Mouse (Mus musculus) embryonic facial prominence, embryonic 15.5 days (tissue): ENCODE measurements around the gene Robo1. TPM values are rescaled to one million over a fixed set of nuclear protein-coding genes. Genes with fewer than 3 reads are reported as not detected.
A peak's percentile ranks its signal among the peaks of the same experiment; 100 is the strongest.

Experiments used
- ATAC-seq: fragments of 200-750 bp; cut with Nextera tagmentation; 2 replicates; pipeline ENCODE4 v1.8.0; 2017; ENCODE audit warnings: low read depth, moderate TSS enrichment; ENCODE audit not compliant: insufficient number of reproducible peaks, low FRiP score, low TSS enrichment
- H3K27ac ChIP-seq: fragments of 300-500 bp; sonication (generic); replicated peaks from 2 replicates; pipeline ENCODE4 v1.5.1; 2015; ENCODE audit warnings: mild to moderate bottlenecking, inconsistent platforms
- H3K27me3 ChIP-seq: fragments of 300-500 bp; sonication (generic); 2 replicates; pipeline ENCODE4 v1.6.1; 2015; ENCODE audit warnings: inconsistent platforms
- H3K36me3 ChIP-seq: fragments of 300-500 bp; sonication (generic); 2 replicates; pipeline ENCODE4 v1.6.1; 2015; ENCODE audit warnings: mild to moderate bottlenecking, inconsistent platforms
- H3K4me1 ChIP-seq: fragments of 300-500 bp; sonication (generic); 2 replicates; pipeline ENCODE4 v1.6.1; 2015; ENCODE audit warnings: inconsistent platforms
- H3K4me2 ChIP-seq: fragments of 300-500 bp; sonication (generic); replicated peaks from 2 replicates; pipeline ENCODE4 v1.6.1; 2015; ENCODE audit warnings: mild to moderate bottlenecking, inconsistent platforms
- H3K4me3 ChIP-seq: fragments of 300-500 bp; sonication (generic); replicated peaks from 2 replicates; pipeline ENCODE4 v1.5.1; 2015; ENCODE audit warnings: mild to moderate bottlenecking, inconsistent platforms
- H3K9ac ChIP-seq: fragments of 300-500 bp; sonication (generic); 2 replicates; pipeline ENCODE4 v1.6.1; 2015; ENCODE audit warnings: inconsistent platforms
- H3K9me3 ChIP-seq: fragments of 300-500 bp; sonication (generic); replicated peaks from 2 replicates; pipeline ENCODE4 v1.6.1; 2016; ENCODE audit warnings: inconsistent platforms
- WGBS: fragments of 180-500 bp; shearing (Covaris S2); methylation state at CpG from one replicate; pipeline ENCODE4 v1.1.7; 2015; 5-methylcytosine and 5-hydroxymethylcytosine counted together
- polyA plus RNA-seq: library from polyadenylated mRNA; unstranded; fragments of >200 nt; fragmentation: Nextera tagmentation; extraction: Ambion mirVana; gene quantifications from 2 replicates; pipeline ENCODE4 v1.2.1, GENCODE M21; 2015

Robo1 gene
- polyA plus RNA-seq, 1 experiment from 2014 or later: 36.9 TPM

DNA sequence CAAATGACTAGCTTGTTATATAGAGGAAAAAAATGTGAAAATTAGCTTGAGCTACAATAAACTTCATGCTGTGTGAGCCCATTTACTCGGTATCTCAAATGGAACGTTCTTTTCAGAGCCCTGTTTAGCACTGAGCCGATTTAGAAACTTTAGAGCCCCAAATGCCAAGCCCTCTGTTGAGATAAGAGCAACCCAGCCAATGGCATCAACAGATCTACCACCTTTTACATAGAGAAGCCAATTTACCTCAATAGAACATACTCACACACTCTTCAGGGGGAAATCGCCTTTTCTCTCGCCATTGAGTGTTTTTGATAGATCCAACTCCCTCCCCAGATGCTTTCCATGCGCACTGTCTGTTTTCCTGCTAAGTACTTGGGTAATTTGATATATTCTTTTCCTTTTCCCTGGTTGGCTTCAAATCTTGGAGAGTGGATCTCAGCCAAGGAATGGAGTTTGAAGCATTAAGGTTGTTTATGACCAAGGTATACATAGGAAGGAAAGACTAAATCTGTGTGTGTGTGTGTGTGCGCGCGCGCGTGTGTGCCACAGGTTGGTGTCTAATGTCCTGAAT, 378.5 kb downstream of the Robo1 start:
- 61% methylated on average over 11 of the region's 11 CpGs for WGBS
- Histone ChIP-seq H3K27me3 (no peaks in the 10 kb centered on the region), H3K9me3 (no peaks in the 10 kb centered on the region), H3K9ac (no peak overlapping the region), H3K27ac (no peak overlapping the region), H3K4me2 (0 out of 2 replicates have a peak overlapping the region, but pooled peaks have one; percentile 2), H3K4me3 (no peak overlapping the region), H3K4me1 (peaks cover 16% of the 10 kb centered on the region), H3K36me3 (no peaks in the 10 kb centered on the region)
- ATAC-seq: no peak

DNA sequence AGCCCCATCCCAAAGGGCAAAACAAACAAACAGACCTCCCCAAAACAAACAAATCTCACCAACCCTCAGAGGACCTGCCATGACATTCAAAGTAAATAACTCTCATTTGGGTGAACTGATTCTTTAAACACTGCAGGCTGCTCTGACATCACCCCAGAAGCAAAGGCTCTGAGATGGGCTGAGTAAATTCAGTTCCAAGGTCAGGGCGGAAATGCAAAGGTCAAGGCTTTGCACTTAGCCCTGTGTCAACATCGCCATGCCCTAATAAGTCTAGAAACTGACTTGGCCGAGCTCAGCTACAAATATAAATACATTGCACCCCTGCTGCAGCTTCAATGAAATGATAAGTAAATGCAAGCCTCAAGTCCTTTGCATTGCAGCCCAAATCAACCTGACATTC, 379.5 kb downstream of the Robo1 start:
- H3K4me3 ChIP-seq: no peak overlapping the region
- H3K4me1 ChIP-seq: peaks cover 16% of the 10 kb centered on the region
- H3K4me2 ChIP-seq: no peak overlapping the region
- no peaks in the 10 kb centered on the region for H3K27me3 ChIP-seq
- no peaks in the 10 kb centered on the region for H3K9me3 ChIP-seq
- H3K9ac ChIP-seq: no peak overlapping the region
- ATAC-seq: no peak
- no peak overlapping the region for H3K27ac ChIP-seq
- 45% methylated on average over 3 of the region's 3 CpGs for WGBS
- no peaks in the 10 kb centered on the region for H3K36me3 ChIP-seq

DNA sequence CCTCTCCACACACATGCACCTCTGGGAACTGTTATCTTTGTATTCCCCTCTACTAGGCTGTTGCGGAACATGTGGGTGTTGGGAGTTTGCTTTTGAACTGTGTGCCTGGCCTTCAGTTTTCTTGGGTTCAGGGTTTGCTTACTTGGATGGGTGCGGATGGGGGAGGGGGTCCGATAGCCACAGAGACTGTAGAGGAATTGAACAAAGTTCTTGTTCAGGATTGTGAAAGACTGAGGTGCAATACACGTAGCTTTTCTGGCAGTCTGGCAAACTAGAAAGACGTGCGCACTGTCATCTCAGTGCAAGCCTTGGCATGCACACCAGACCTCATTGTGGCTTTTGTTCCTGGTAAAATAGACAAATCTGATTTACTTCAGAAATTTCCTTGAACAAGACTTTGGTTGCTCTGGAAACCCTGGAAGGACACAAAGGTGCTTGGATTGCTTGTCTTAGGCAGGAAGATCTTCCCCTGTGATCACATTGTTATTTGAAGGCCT, 380.1 kb downstream of the Robo1 start:
- peaks cover 16% of the 10 kb centered on the region for H3K4me1 ChIP-seq
- no peaks in the 10 kb centered on the region for H3K9me3 ChIP-seq
- no peak overlapping the region for H3K4me2 ChIP-seq
- WGBS: 66% methylated on average over 6 of the region's 6 CpGs
- no peak overlapping the region for H3K27ac ChIP-seq
- H3K4me3 ChIP-seq: no peak overlapping the region
- H3K9ac ChIP-seq: no peak overlapping the region
- ATAC-seq: no peak
- no peaks in the 10 kb centered on the region for H3K36me3 ChIP-seq
- H3K27me3 ChIP-seq: no peaks in the 10 kb centered on the region

- Histone ChIP-seq H3K4me3 (no peak overlapping the region), H3K36me3 (no peaks in the 10 kb centered on the region), H3K4me1 (peaks cover 17% of the 10 kb centered on the region), H3K27me3 (no peaks in the 10 kb centered on the region), H3K9ac (no peak overlapping the region), H3K27ac (no peak overlapping the region), H3K9me3 (no peaks in the 10 kb centered on the region), H3K4me2 (no peak overlapping the region)
- ATAC-seq: no peak
- 52% methylated on average over 3 of the region's 3 CpGs for WGBS
These were observed 383.8 kb downstream of the Robo1 start for GRCm38 (mm10) chr16:72691909-72692308.

- Histone ChIP-seq H3K4me3 (no peak overlapping the region), H3K27me3 (no peaks in the 10 kb centered on the region), H3K9me3 (no peaks in the 10 kb centered on the region), H3K4me1 (peaks cover 11% of the 10 kb centered on the region; the same call in 1 of the 2 replicates), H3K27ac (no peak overlapping the region), H3K9ac (no peak overlapping the region), H3K36me3 (no peaks in the 10 kb centered on the region), H3K4me2 (no peak overlapping the region)
- no peak for ATAC-seq
- 46% methylated on average over 14 of the region's 14 CpGs for WGBS
These were observed 385.6 kb downstream of the Robo1 start for GRCm38 (mm10) chr16:72693446-72694274.

- H3K4me3 ChIP-seq: no peak overlapping the region
- no peak for ATAC-seq
- WGBS: 57% methylated on average over 5 of the region's 5 CpGs
These were observed 386.7 kb downstream of the Robo1 start for GRCm38 (mm10) chr16:72694787-72695186.

DNA sequence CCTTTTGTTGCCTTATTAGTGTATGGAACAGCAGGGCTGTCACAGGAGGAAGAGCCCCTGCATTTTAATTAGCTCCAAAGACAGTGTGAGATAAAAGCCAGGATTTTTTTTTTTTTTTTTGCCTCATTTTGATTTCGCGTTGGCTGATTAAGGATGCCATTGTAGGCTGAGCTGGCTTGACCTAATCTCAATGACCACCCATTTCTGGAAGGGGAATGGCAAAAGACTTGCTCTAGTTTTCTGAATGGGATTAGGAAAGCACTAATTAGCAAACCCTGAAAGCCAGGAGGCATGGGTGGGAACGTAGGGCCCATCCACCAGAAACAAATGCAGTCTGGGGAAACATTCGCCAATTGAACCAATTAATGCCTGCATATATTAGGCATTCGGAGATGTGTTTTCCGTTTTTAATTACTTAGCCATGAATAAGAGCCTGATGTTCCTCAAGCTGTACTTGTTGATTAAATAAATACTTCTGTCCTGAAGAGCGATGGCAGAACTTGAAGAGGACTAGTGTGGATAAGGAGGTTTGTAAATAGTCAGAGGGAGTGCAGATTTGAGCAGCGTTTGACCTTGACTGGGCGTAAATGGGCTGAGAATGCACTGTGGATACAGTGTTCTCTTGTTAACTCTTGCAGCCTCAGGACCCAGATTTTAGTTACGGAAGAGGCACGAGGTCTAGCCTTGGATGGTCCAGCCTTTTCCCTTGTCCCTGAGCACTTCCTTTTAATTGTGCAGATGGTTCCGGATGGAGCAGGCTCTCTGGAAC, 391.3 kb downstream of the Robo1 start:
- H3K9me3 ChIP-seq: no peaks in the 10 kb centered on the region
- H3K27me3 ChIP-seq: no peaks in the 10 kb centered on the region
- H3K36me3 ChIP-seq: no peaks in the 10 kb centered on the region
- WGBS: 50% methylated on average over 12 of the region's 12 CpGs
- H3K27ac ChIP-seq: no peak overlapping the region
- H3K4me2 ChIP-seq: no peak overlapping the region
- H3K4me3 ChIP-seq: no peak overlapping the region
- no peak for ATAC-seq
- 0 out of 2 replicates have a peak, but pooled peaks cover 9% of the 10 kb centered on the region for H3K4me1 ChIP-seq
- H3K9ac ChIP-seq: no peak overlapping the region

More at GRCm38 (mm10) chr16:72694787-72695186, 386.7 kb downstream of the Robo1 start:
- H3K4me2 ChIP-seq: no peak overlapping the region
- peaks cover 16% of the 10 kb centered on the region; the same call in 1 of the 2 replicates for H3K4me1 ChIP-seq
- no peaks in the 10 kb centered on the region for H3K9me3 ChIP-seq
- H3K27ac ChIP-seq: no peak overlapping the region
- H3K9ac ChIP-seq: no peak overlapping the region
- H3K27me3 ChIP-seq: no peaks in the 10 kb centered on the region
- H3K36me3 ChIP-seq: no peaks in the 10 kb centered on the region

DNA sequence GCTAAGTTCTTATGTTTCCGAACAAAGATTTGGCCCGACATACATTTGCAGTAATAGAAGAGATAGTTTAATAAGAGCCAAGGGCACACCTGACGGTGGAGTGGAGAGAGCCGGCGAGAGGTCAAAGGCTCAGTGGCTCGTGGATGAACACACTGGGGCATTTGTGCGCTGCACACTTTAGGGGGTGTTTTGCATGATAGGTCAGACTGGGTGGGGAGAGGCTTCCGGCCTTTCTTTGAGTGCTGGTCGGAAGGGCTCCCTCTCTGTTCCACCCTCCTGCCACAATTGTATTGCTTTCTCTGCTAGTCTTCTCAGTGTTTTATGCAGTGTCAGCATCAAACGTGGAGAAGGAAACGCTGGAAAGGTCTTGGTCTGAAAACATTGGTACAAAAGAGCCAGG, 392.2 kb downstream of the Robo1 start:
- ATAC-seq: no peak
- H3K4me1 ChIP-seq: 0 out of 2 replicates have a peak, but pooled peaks cover 6% of the 10 kb centered on the region
- no peak overlapping the region for H3K4me3 ChIP-seq
- H3K36me3 ChIP-seq: no peaks in the 10 kb centered on the region
- no peaks in the 10 kb centered on the region for H3K9me3 ChIP-seq
- H3K27ac ChIP-seq: no peak overlapping the region
- no peak overlapping the region for H3K4me2 ChIP-seq
- WGBS: 81% methylated on average over 11 of the region's 11 CpGs
- H3K27me3 ChIP-seq: no peaks in the 10 kb centered on the region
- no peak overlapping the region for H3K9ac ChIP-seq

DNA sequence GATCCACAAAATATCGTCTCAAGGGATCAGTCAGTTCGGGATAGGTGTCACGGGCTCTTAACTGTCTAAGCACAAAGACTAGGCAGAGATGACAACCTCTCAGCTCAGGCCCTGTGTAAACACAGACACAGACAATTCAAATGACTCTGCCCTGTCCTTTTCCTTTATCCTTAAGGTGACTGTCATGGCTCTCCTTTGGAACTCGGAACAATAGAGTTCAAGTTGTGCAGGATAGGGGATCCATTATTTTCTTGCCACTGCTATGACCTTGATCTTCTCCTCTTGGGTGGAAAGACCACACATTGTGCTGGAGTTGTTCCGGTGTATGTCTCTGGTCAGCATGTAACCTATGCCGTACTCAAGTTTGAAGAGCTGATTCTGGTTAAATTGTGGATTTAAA, 395.4 kb downstream of the Robo1 start:
- Histone ChIP-seq H3K4me1 (0 out of 2 replicates have a peak, but pooled peaks cover 6% of the 10 kb centered on the region), H3K9me3 (no peaks in the 10 kb centered on the region), H3K27me3 (no peaks in the 10 kb centered on the region), H3K4me3 (no peak overlapping the region), H3K36me3 (no peaks in the 10 kb centered on the region), H3K9ac (no peak overlapping the region), H3K4me2 (no peak overlapping the region), H3K27ac (no peak overlapping the region)
- ATAC-seq: 0 out of 2 replicates have a peak, but pooled peaks have one; percentile 24
- 86% methylated on average over 6 of the region's 6 CpGs for WGBS

GRCm38 (mm10) chr16:72705851-72706250, 397.7 kb downstream of the Robo1 start:
- H3K27me3 ChIP-seq: no peaks in the 10 kb centered on the region
- H3K4me3 ChIP-seq: no peak overlapping the region
- no peaks in the 10 kb centered on the region for H3K36me3 ChIP-seq
- H3K27ac ChIP-seq: no peak overlapping the region
- no peak overlapping the region for H3K9ac ChIP-seq
- H3K4me1 ChIP-seq: no peaks in the 10 kb centered on the region
- no peak overlapping the region for H3K4me2 ChIP-seq
- no peaks in the 10 kb centered on the region for H3K9me3 ChIP-seq
- no peak for ATAC-seq
- WGBS: 60% methylated on average over 5 of the region's 5 CpGs

- 84% methylated on average over 2 of the region's 2 CpGs for WGBS
- H3K4me2 ChIP-seq: no peak overlapping the region
- no peaks in the 10 kb centered on the region for H3K9me3 ChIP-seq
- peaks cover 3% of the 10 kb centered on the region; the same call in 1 of the 2 replicates for H3K4me1 ChIP-seq
- no peaks in the 10 kb centered on the region for H3K27me3 ChIP-seq
- H3K36me3 ChIP-seq: no peaks in the 10 kb centered on the region
- no peak for ATAC-seq
- no peak overlapping the region for H3K27ac ChIP-seq
- no peak overlapping the region for H3K4me3 ChIP-seq
- H3K9ac ChIP-seq: no peak overlapping the region
These were observed 400.4 kb downstream of the Robo1 start for GRCm38 (mm10) chr16:72708526-72708925.
